Mouse (Mus musculus): ENCODE results near the gene Fgfr2. TPM values are rescaled to one million over a fixed set of nuclear protein-coding genes. Genes with fewer than 3 reads are reported as not detected.
A peak's percentile ranks its signal among the peaks of the same experiment; 100 is the strongest.

Fgfr2 gene
- polyA plus RNA-seq, 1 experiment from 2014 or later = 92.0 TPM

DNA sequence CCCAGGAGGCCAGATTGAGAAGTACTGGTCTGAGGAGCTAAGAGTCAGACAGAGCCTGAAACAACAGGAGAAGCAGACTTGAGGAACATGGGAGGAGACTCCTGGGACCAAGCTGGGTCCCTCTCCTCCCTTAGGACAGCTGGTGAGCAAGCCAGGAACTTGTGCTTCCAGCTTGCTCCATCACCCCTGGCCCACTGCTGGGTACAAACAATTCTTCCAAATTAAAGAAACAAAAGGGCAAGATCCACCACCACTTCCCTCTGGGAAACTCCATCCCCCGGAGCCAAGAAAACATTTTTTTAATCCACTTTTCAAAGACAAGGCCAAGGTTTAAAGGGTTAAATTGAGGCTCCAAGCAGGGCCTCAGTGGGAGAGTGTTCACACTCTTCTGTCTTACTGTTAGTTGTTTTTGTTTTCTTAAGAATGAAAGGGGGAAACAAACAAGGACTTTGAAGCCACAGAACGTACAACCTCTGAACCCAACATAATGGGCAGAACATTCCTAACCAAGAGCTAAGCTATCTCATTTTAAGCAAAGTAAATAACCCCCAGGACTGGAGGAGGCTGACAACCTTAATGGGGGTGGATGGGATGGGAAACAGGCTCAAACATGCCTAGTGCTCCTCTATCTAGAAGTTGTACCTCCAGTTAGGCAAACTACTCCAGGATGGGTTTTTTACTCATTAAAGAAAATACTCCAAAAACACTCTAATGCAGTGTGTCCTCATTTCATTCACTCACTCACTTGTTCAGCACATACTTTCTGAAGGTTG lies 849.2 kb downstream of the Fgfr2 start:
- H3K36me3 ChIP-seq (ENCODE audit: control insufficient read depth, insufficient read depth, low read length) = no peaks in the 10 kb centered on the region
- no peak overlapping the region for H3K9ac ChIP-seq (ENCODE audit: low read length)
- ATAC-seq (ENCODE audit: low FRiP score) (no peak), DNase-seq (ENCODE audit: low spot score, missing footprints) (no peak)
- 50% methylated on average over 2 of the region's 2 CpGs for WGBS
- H3K27me3 ChIP-seq (ENCODE audit: control insufficient read depth, insufficient read depth, low read length) = no peaks in the 10 kb centered on the region
- H3K27ac ChIP-seq (ENCODE audit: low read depth, low read length) = no peak overlapping the region
- no peaks in the 10 kb centered on the region for H3K4me1 ChIP-seq (ENCODE audit: control insufficient read depth, insufficient read depth, low read length)
- H3K4me3 ChIP-seq (ENCODE audit: low read depth, low read length) = no peak overlapping the region
- no peak overlapping the region for H3K4me2 ChIP-seq
- no peaks in the 10 kb centered on the region for H3K9me3 ChIP-seq (ENCODE audit: control insufficient read depth, low read length)

DNA sequence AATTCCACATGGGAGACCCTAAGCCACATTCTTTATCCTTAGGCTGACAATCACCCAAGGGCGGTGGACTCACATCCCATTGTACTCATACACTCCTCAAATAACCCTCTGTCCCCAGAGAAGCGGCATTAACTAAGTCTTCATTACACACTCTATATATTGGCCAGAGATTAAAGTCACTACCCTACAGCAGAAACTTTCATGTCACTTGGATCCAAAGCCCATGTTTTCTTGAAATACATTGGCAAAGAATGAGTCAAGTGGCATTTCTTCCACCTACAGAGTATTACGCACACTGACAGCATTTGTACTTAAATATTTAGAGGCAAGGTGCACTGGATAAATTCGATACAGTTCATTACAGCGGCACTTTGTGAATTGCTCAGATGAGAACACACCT lies 850.2 kb downstream of the Fgfr2 start:
- H3K36me3 ChIP-seq (ENCODE audit: control insufficient read depth, insufficient read depth, low read length) = no peaks in the 10 kb centered on the region

DNA sequence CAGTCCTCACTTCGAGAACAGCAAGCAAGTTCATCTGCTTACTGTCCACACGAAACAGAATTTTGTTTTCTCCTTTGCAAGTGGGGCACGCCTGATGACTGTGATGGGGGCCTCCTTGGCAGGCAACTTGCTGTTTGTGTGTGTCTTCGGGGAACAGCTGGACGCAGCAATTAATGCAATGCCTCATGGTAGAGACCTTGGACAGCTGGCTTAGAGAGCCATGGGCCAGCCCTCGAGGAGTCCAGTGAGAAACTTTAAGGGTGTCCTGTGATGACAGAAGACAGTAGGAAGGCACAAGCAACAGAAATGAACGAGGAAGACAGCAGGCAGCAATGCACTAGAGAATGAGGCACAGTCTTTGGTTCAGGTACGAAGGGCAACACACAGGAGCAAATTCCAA lies 852.8 kb downstream of the Fgfr2 start:
- H3K4me1 ChIP-seq (ENCODE audit: control insufficient read depth, insufficient read depth, low read length) = no peaks in the 10 kb centered on the region
- H3K27me3 ChIP-seq (ENCODE audit: control insufficient read depth, insufficient read depth, low read length) = no peaks in the 10 kb centered on the region
- 88% methylated on average over 8 of the region's 8 CpGs for WGBS
- H3K4me2 ChIP-seq = no peak overlapping the region
- H3K27ac ChIP-seq (ENCODE audit: low read depth, low read length) = no peak overlapping the region
- H3K9me3 ChIP-seq (ENCODE audit: control insufficient read depth, low read length) = no peaks in the 10 kb centered on the region
- H3K9ac ChIP-seq (ENCODE audit: low read length) = no peak overlapping the region
- ATAC-seq (ENCODE audit: low FRiP score) = no peak
- H3K4me3 ChIP-seq (ENCODE audit: low read depth, low read length) = no peak overlapping the region
- DNase-seq (ENCODE audit: low spot score, missing footprints) = no peak
- H3K36me3 ChIP-seq (ENCODE audit: control insufficient read depth, insufficient read depth, low read length) = peaks cover 5% of the 10 kb centered on the region; the same call in 1 of the 2 replicates

More for the DNA sequence above, 850.2 kb downstream of the Fgfr2 start:
- H3K27me3 ChIP-seq (ENCODE audit: control insufficient read depth, insufficient read depth, low read length) = no peaks in the 10 kb centered on the region
- no peaks in the 10 kb centered on the region for H3K4me1 ChIP-seq (ENCODE audit: control insufficient read depth, insufficient read depth, low read length)
- no peak overlapping the region for H3K27ac ChIP-seq (ENCODE audit: low read depth, low read length)
- H3K4me3 ChIP-seq (ENCODE audit: low read depth, low read length) = no peak overlapping the region
- WGBS = 96% methylated on average over 5 of the region's 5 CpGs
- ATAC-seq (ENCODE audit: low FRiP score) (no peak), DNase-seq (ENCODE audit: low spot score, missing footprints) (no peak)
- no peak overlapping the region for H3K9ac ChIP-seq (ENCODE audit: low read length)
- H3K4me2 ChIP-seq = no peak overlapping the region
- no peaks in the 10 kb centered on the region for H3K9me3 ChIP-seq (ENCODE audit: control insufficient read depth, low read length)

DNA sequence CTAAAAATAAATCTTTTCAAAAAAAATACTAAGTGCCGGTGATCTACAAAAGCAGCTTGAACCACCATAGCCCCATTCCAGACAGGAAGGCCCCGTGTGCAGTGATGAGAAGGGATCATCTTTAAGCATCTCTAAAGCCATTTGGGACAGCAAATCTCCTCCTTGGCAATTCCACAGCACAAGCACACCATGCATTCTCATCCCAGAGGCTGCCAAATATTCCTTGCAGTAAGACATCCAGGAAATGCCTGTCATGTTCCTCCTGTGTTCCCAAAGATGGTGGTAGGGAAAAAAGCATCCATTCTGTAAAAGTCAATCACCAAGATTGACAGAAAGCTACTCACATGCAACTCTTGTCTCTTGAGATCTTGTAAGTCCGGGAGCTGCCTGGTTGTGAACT lies 853.5 kb downstream of the Fgfr2 start:
- WGBS = 88% methylated on average over 3 of the region's 3 CpGs
- Histone ChIP-seq H3K36me3 (ENCODE audit: control insufficient read depth, insufficient read depth, low read length) (peaks cover 5% of the 10 kb centered on the region; the same call in 1 of the 2 replicates), H3K9me3 (ENCODE audit: control insufficient read depth, low read length) (no peaks in the 10 kb centered on the region), H3K4me1 (ENCODE audit: control insufficient read depth, insufficient read depth, low read length) (peaks cover 2% of the 10 kb centered on the region), H3K4me3 (ENCODE audit: low read depth, low read length) (no peak overlapping the region), H3K27me3 (ENCODE audit: control insufficient read depth, insufficient read depth, low read length) (no peaks in the 10 kb centered on the region), H3K9ac (ENCODE audit: low read length) (no peak overlapping the region), H3K4me2 (no peak overlapping the region), H3K27ac (ENCODE audit: low read depth, low read length) (no peak overlapping the region)
- ATAC-seq (ENCODE audit: low FRiP score) = no peak
- DNase-seq (ENCODE audit: low spot score, missing footprints) = no peak

DNA sequence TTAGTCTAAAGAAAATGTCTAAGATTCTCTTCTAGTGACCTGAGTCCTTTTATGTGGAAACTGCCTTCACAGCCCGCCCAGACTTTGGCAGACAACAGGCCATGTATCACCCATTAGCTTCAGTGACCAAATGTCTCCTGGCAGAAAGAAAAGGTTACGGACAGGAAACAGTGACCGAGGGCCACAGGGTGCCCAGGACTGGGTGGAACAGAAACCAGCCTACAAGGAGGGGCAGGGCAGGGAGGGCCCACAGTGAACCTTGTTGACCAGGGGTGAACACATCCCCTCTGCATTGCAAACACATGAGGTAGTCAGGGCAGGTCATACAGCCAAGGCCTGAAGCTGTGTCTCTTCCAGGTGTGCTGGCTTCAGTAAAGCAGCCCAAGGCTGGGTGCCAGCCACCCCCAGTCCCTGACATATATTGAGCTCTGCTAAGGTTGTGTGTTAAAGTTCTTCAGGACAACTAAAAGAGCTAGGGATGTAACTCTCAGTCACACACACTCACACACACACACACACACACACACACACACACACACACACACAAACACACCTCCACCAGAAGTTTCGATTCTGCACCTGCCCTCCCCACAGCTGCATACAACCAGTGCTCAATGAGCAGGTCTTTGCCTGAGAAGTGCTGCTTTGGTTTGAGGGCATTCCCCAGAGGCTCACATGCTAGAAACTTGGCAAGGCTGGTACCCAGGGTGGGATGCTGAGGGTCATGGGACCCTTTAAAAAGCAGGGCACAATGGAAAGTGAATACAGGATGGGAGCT lies 855.2 kb downstream of the Fgfr2 start:
- Histone ChIP-seq H3K27me3 (ENCODE audit: control insufficient read depth, insufficient read depth, low read length) (no peaks in the 10 kb centered on the region), H3K4me1 (ENCODE audit: control insufficient read depth, insufficient read depth, low read length) (peaks cover 16% of the 10 kb centered on the region), H3K9ac (ENCODE audit: low read length) (no peak overlapping the region), H3K4me2 (no peak overlapping the region), H3K9me3 (ENCODE audit: control insufficient read depth, low read length) (no peaks in the 10 kb centered on the region), H3K36me3 (ENCODE audit: control insufficient read depth, insufficient read depth, low read length) (peaks cover 5% of the 10 kb centered on the region; the same call in 1 of the 2 replicates), H3K27ac (ENCODE audit: low read depth, low read length) (no peak overlapping the region), H3K4me3 (ENCODE audit: low read depth, low read length) (no peak overlapping the region)
- no peak for DNase-seq (ENCODE audit: low spot score, missing footprints)
- whole genome bisulfite sequencing = 92% methylated on average over 4 of the region's 4 CpGs
- ATAC-seq (ENCODE audit: low FRiP score) = no peak

DNA sequence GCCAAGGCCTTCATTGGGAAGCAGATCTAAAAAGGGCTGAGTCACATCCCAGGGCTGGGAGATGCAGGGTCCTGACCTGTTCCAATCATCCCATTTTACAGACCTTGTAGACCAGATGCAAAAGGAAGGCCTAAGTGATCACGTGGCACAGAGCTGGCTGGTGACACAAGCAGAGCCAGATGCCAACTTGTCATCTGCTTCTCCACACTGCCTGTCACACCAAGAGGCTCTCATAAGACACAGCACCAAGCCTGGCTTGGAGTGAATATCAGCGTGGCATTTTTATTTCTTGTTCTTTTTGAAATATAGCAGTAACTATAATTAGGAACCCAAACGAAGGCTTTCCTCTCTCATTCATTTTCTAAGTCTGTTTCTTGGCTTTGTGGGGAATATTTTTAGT lies 858.4 kb downstream of the Fgfr2 start:
- 0 out of 2 replicates have a peak overlapping the region, but pooled peaks have one; percentile 7 for H3K27ac ChIP-seq (ENCODE audit: low read depth, low read length)
- ATAC-seq (ENCODE audit: low FRiP score) (no peak), DNase-seq (ENCODE audit: low spot score, missing footprints) (no peak)
- H3K4me2 ChIP-seq = no peak overlapping the region
- H3K4me3 ChIP-seq (ENCODE audit: low read depth, low read length) = no peak overlapping the region
- peaks cover 5% of the 10 kb centered on the region; the same call in 1 of the 2 replicates for H3K36me3 ChIP-seq (ENCODE audit: control insufficient read depth, insufficient read depth, low read length)
- H3K9ac ChIP-seq (ENCODE audit: low read length) = no peak overlapping the region
- 78% methylated on average over 3 of the region's 3 CpGs for WGBS
- H3K27me3 ChIP-seq (ENCODE audit: control insufficient read depth, insufficient read depth, low read length) = no peaks in the 10 kb centered on the region
- peaks cover 42% of the 10 kb centered on the region for H3K4me1 ChIP-seq (ENCODE audit: control insufficient read depth, insufficient read depth, low read length)
- H3K9me3 ChIP-seq (ENCODE audit: control insufficient read depth, low read length) = no peaks in the 10 kb centered on the region

DNA sequence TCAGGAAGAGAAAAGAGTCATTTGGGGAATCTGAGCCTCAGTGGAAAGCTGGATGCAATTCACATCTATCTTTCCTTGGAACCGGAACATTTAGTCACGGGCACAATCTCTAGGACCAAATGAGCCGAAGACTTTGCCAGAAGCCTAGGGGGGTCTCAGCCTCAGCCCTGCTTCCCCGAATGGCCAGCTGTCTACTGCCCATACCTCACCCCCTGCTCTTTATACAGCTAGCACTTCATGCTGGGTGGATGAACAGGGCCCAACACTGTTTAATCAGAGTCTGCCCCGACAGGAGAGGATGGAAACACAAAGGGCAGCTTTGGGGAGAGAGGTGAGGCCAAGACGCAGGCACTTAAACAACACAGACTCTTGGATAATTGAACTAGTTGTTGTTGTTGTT lies 860.0 kb downstream of the Fgfr2 start:
- Histone ChIP-seq H3K4me2 (no peak overlapping the region), H3K9ac (ENCODE audit: low read length) (no peak overlapping the region; the same call in 1 of the 2 replicates), H3K27me3 (ENCODE audit: control insufficient read depth, insufficient read depth, low read length) (no peaks in the 10 kb centered on the region), H3K4me1 (ENCODE audit: control insufficient read depth, insufficient read depth, low read length) (peaks cover 51% of the 10 kb centered on the region), H3K36me3 (ENCODE audit: control insufficient read depth, insufficient read depth, low read length) (peaks cover 5% of the 10 kb centered on the region; the same call in 1 of the 2 replicates), H3K4me3 (ENCODE audit: low read depth, low read length) (no peak overlapping the region), H3K9me3 (ENCODE audit: control insufficient read depth, low read length) (no peaks in the 10 kb centered on the region), H3K27ac (ENCODE audit: low read depth, low read length) (peak overlapping the region; percentile 88)
- WGBS = 24% methylated on average over 6 of the region's 6 CpGs
- DNase-seq (ENCODE audit: low spot score, missing footprints) (peak; percentile 92), ATAC-seq (ENCODE audit: low FRiP score) (peak; percentile 83)

DNA sequence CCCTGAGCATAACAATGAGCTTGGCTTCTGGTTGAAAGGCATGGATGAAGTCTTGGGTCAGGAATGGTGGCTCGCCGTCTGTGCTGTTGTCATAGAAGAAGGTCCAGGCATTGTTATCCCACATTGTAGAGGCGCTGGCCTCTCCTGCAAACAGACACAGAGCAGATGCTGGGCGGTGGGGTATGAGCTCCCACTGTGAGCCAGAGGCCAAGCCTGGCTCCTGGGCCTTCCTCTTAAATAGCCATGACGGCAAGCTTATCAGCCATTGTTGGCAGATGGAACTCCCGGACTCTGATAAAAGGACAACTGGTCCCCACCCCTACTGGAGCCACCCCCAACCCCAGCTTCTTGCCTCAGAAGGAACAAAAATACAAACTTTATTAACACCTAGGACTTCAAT lies 860.5 kb downstream of the Fgfr2 start:
- Histone ChIP-seq H3K4me1 (ENCODE audit: control insufficient read depth, insufficient read depth, low read length) (peaks cover 51% of the 10 kb centered on the region), H3K9ac (ENCODE audit: low read length) (peak overlapping the region; percentile 16; the same call in 1 of the 2 replicates), H3K36me3 (ENCODE audit: control insufficient read depth, insufficient read depth, low read length) (peaks cover 5% of the 10 kb centered on the region; the same call in 1 of the 2 replicates), H3K4me2 (no peak overlapping the region), H3K27me3 (ENCODE audit: control insufficient read depth, insufficient read depth, low read length) (no peaks in the 10 kb centered on the region), H3K27ac (ENCODE audit: low read depth, low read length) (peak overlapping the region; percentile 88), H3K9me3 (ENCODE audit: control insufficient read depth, low read length) (no peaks in the 10 kb centered on the region), H3K4me3 (ENCODE audit: low read depth, low read length) (no peak overlapping the region)
- WGBS = 14% methylated on average over 6 of the region's 6 CpGs
- ATAC-seq (ENCODE audit: low FRiP score) (peak; percentile 91), DNase-seq (ENCODE audit: low spot score, missing footprints) (peak; percentile 93)

DNA sequence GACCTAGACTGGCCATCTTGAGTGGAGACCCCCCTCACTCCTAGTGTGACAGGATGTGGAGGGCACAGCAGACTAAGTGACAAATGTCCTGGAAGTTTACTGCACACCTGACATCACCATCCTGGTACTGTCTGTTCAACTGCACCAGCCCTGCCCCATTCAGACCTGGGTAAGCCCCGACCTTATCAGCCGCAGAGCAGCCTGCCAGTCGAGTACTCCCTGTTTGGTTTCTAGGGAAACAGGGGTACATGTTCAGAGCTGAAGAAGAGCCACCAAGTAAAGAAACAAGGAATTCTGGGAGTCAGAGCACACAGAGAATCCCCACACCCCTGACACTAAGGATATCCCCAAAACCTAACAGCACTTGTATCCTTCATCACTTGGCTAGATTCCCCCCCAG lies 861.3 kb downstream of the Fgfr2 start:
- no peak overlapping the region for H3K4me2 ChIP-seq
- H3K27ac ChIP-seq (ENCODE audit: low read depth, low read length) = peak overlapping the region; percentile 88
- ATAC-seq (ENCODE audit: low FRiP score) (no peak), DNase-seq (ENCODE audit: low spot score, missing footprints) (no peak)
- peaks cover 5% of the 10 kb centered on the region; the same call in 1 of the 2 replicates for H3K36me3 ChIP-seq (ENCODE audit: control insufficient read depth, insufficient read depth, low read length)
- no peak overlapping the region for H3K9ac ChIP-seq (ENCODE audit: low read length)
- WGBS = 44% methylated on average over 3 of the region's 3 CpGs
- H3K9me3 ChIP-seq (ENCODE audit: control insufficient read depth, low read length) = no peaks in the 10 kb centered on the region
- H3K27me3 ChIP-seq (ENCODE audit: control insufficient read depth, insufficient read depth, low read length) = no peaks in the 10 kb centered on the region
- H3K4me3 ChIP-seq (ENCODE audit: low read depth, low read length) = no peak overlapping the region
- H3K4me1 ChIP-seq (ENCODE audit: control insufficient read depth, insufficient read depth, low read length) = peaks cover 51% of the 10 kb centered on the region
